In the genomic region with DNA sequence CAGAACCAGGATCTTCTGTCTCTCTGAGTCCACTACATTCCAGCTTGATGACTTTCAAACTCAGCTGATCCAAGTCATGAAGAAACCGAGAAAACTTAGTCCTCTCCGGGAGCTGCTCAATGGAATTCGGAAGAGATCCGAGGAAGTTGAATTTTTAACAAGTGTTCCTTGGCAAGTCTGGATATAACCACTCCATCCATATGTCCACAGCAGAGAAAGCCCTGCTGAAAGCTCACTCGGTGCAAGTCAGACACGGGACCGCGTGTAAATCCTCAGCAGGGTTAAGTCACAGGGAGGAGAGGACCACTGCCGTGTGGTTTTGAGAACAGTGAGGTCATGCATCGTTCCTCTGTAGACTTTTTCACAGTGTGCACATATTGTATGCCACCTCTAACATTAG, we compare ENCODE assay signal across 22 mouse cellular contexts. TPM values are rescaled to one million over a fixed set of nuclear protein-coding genes. Genes with fewer than 3 reads are reported as not detected.
DNase-seq lines count a peak whose midpoint lies in the region; ATAC-seq lines count a peak whose summit lies in the region.
"Had no signal": no experiment of that assay in that cellular context is flagged by ENCODE, and none has a peak within 500 bp of the region (broad histone marks: within the 10 kb centered on the region; RNA-seq: fewer than 3 reads in every experiment).

No protein-coding gene starts in this region.

- DNase-seq in frontal cortex, postnatal 14 days (ENCODE audit: low spot score in 2 of 2), result no peak
- peak; percentile 62 for DNase-seq in heart, adult 11 months
- no peak for DNase-seq in heart, adult 18-20 months
- DNase-seq in brain, adult 2 months (ENCODE audit: low read depth, low spot score), result peak; percentile 8
- DNase-seq in embryo, embryonic 9.5 days (ENCODE audit: extremely low spot score), result no peak
- DNase-seq: adrenal gland, adult 2 months; adrenal gland, adult 8-10 months; adrenal gland, postnatal 10 days; adrenal gland, postnatal 14 days; adrenal gland, postnatal 25 days; adrenal gland, postnatal 36 days; B cell, adult 2 months; cerebellum, adult 11 months; cerebellum, adult 11-12 months; cerebellum, adult 18-20 months; cerebellum, adult 2 months had no signal

- ATAC-seq in frontal cortex, adult (ENCODE audit: low TSS enrichment), result peak; percentile 74
- ATAC-seq: activated CD4-positive, CD25-positive, alpha-beta regulatory T cell, adult 4 months; CD4-positive, CD25-positive, alpha-beta regulatory T cell, adult 4 months; Patski had no signal

RNA-seq across cellular contexts. Expression of a gene that starts 5.9 kb away (rescaled TPM):
- total RNA-seq in heart, adult 18-20 months (2021), result not detected
- total RNA-seq: CH12.LX, MEL had no signal

Comparison
In these comparisons a context has a peak if more than half of its experiments do, and no peak if none do; other contexts are left out.
1. DNase-seq: peak in heart, adult 11 months (single experiment) and brain, adult 2 months (single experiment); none in frontal cortex, postnatal 14 days (0 of 2), heart, adult 18-20 months (0 of 2) and embryo, embryonic 9.5 days (single experiment).